Mouse (Mus musculus) small intestine, adult 2 months (tissue): ENCODE data around the gene Cwc22.

Experiments used
- CTCF ChIP-seq: fragments of 200-500 bp; IDR thresholded peaks from 2 replicates; pipeline ENCODE4 v1.5.1; 2012; ENCODE audit warnings: low read depth, mild to moderate bottlenecking, control low read depth, inconsistent platforms, low read length, moderate library complexity, mixed read lengths; ENCODE audit not compliant: insufficient replicate concordance, insufficient read length; ENCODE audit errors: extremely low read depth
- POLR2A ChIP-seq: fragments of 200-500 bp; IDR thresholded peaks from 2 replicates; pipeline ENCODE4 v1.6.1; 2012; ENCODE audit warnings: low read depth, mild to moderate bottlenecking, control low read depth, inconsistent platforms, low read length, moderate library complexity

DNA sequence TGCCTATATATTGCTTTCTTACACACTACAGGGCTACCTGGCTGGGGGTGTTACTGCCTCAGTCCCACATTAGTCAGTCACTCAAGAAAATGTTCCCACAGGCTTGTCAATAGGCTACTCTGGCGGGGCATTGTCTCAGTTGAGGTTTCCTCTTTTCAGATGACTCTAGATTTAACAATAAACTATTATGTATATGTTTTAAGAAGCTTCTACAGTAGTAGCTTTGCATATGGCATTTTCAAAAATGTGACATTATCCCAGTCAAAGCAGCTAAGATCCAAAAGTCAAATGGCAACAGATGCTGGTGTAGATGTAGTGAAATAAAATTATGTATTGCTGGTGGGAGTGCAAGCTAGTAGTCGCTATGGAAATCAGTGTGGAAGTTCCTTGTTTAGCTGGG lies 27.1 kb upstream of the Cwc22 start:
- no peak for TF ChIP-seq POLR2A
- no peak for TF ChIP-seq CTCF
